Mouse (Mus musculus): ENCODE data around the gene Ino80e. TPM values are rescaled to one million over a fixed set of nuclear protein-coding genes. Genes with fewer than 3 reads are reported as not detected.

Gene Ino80e
- total and polyA plus RNA-seq, 3 experiments: 73.6 to 243 (median 73.9) TPM

DNA sequence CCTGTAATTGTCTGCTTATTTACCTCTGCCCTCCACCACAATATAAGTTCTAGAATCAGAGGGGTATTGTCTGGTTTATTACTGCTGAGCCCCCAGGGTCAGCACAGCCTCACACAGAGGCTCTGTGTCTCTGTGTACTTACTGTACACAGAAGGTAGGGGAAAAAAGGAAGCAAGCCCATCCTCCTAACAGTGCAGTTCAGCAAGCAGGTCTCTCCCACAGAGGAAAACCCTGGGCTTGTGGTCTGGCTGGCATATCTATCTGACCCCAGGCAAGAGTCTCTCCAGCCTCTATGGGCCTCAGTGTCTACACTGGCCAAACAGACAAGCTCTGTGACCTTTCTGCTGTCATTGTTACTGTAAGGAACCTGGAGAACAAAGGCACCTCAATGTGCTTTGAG, 58.4 kb downstream of the Ino80e start:
- peaks cover 0 to 17% of the 10 kb centered on the region in 2 experiments; a peak in 2 of 4 replicates for H3K4me1 ChIP-seq (ENCODE audit: control insufficient read depth in 1 of 2, insufficient read depth in 2 of 2)

DNA sequence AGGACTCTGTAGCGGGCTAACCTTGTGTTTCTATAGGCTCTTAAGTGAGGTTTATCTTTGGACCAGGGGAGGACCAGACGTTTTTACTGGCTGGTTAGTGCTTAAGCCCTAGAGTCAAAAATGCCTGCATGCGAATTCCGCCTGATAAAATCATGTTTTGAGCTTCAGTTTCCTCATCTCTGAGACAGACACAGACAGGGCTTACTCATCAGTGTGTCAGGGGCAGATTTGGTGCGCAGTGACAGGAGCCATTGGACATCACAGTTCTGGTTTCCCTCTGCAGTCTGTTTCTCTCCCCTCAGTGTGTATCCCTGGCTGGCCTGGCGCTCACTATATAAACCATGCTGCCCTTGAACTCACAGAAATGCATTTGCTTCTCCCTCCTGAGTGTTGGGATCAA, 59.0 kb downstream of the Ino80e start:
- no peak overlapping the region for H3K27ac ChIP-seq (ENCODE audit: insufficient read depth, low read depth)
- TF ChIP-seq POLR2A (IDR thresholded peaks at IDR 0.05; ENCODE audit: low read depth, low read length): no peak
- TF ChIP-seq ZKSCAN1 (IDR thresholded peaks at IDR 0.05; ENCODE audit: borderline replicate concordance, low read depth, low read length): no peak
- no peak for TF ChIP-seq MXI1 (IDR thresholded peaks at IDR 0.05; ENCODE audit: low read depth, low read length)
- TF ChIP-seq NELFE (IDR thresholded peaks at IDR 0.05; ENCODE audit: low read depth, low read length): no peak
- TF ChIP-seq USF1 (IDR thresholded peaks at IDR 0.05; ENCODE audit: low read depth, low read length): no peak
- no peak for TF ChIP-seq UBTF (IDR thresholded peaks at IDR 0.05; ENCODE audit: low read depth, low read length)
- TF ChIP-seq NRF1 (IDR thresholded peaks at IDR 0.05; ENCODE audit: low read depth, low read length): no peak
- TF ChIP-seq CHD2 (IDR thresholded peaks at IDR 0.05; ENCODE audit: low read length): no peak
- TF ChIP-seq ETS1 (conservative IDR thresholded peaks at IDR 0.05; ENCODE audit: low read depth, low read length): no peak
- TF ChIP-seq GABPA (IDR thresholded peaks at IDR 0.05; ENCODE audit: insufficient replicate concordance, low read depth, low read length): no peak
- TF ChIP-seq CTCF (conservative IDR thresholded peaks at IDR 0.05 in 1 of 2, IDR thresholded peaks at IDR 0.05 in 1 of 2; ENCODE audit: low read depth in 2 of 2, low read length in 2 of 2): no peak
- TF ChIP-seq MAZ (IDR thresholded peaks at IDR 0.05; ENCODE audit: low read depth, low read length): no peak
- no peak for TF ChIP-seq IRF4 (IDR thresholded peaks at IDR 0.05; ENCODE audit: low read depth, low read length)
- no peak for TF ChIP-seq CHD1 (IDR thresholded peaks at IDR 0.05; ENCODE audit: low read depth, low read length)
- no peak overlapping the region for H3K9ac ChIP-seq (ENCODE audit: insufficient read depth, low read depth)
- no peak for DNase-seq (ENCODE audit: extremely low read depth)
- H3K27me3 ChIP-seq (replicated peaks): no peaks in the 10 kb centered on the region
- no peaks in the 10 kb centered on the region for H3K9me3 ChIP-seq (replicated peaks; ENCODE audit: low read length)
- dilution Hi-C loops (cut with MboI; ENCODE audit: extremely low pct_ligation_motif_present, extremely low pct_unique_long_range_greater_than_20kb, low sequenced_read_pairs): no loop called here
- peaks cover 0 to 16% of the 10 kb centered on the region in 2 experiments; a peak in 2 of 4 replicates for H3K4me1 ChIP-seq (ENCODE audit: control insufficient read depth in 1 of 2, insufficient read depth in 2 of 2)
- H3K36me3 ChIP-seq (replicated peaks in 1 of 2; ENCODE audit: control insufficient read depth in 1 of 2, insufficient read depth in 1 of 2, low read length in 1 of 2): peaks cover 0 to 4% of the 10 kb centered on the region in 2 experiments
- in situ Hi-C loops (cut with MboI; ENCODE audit: low pct_ligation_motif_present, low pct_unique_long_range_greater_than_20kb, low sequenced_read_pairs): no loop called here
- H3K79me2 ChIP-seq (replicated peaks; ENCODE audit: control insufficient read depth, extremely low read depth, insufficient read depth, poor library complexity, severe bottlenecking): peaks cover 7% of the 10 kb centered on the region
- H3K4me3 ChIP-seq (replicated peaks in 1 of 3; ENCODE audit: low read depth in 2 of 3, low read length in 2 of 3, poor library complexity in 1 of 3): no peak overlapping the region
- H3K4me2 ChIP-seq (ENCODE audit: insufficient read depth, low read depth, poor library complexity, severe bottlenecking): no peak overlapping the region

More for the DNA sequence above, 58.4 kb downstream of the Ino80e start:
- Histone ChIP-seq H3K9ac (ENCODE audit: insufficient read depth, low read depth) (no peak overlapping the region), H3K9me3 (replicated peaks; ENCODE audit: low read length) (no peaks in the 10 kb centered on the region), H3K27ac (ENCODE audit: insufficient read depth, low read depth) (no peak overlapping the region), H3K36me3 (replicated peaks in 1 of 2; ENCODE audit: control insufficient read depth in 1 of 2, insufficient read depth in 1 of 2, low read length in 1 of 2) (peaks cover 0 to 4% of the 10 kb centered on the region in 2 experiments), H3K4me2 (ENCODE audit: insufficient read depth, low read depth, poor library complexity, severe bottlenecking) (no peak overlapping the region), H3K79me2 (replicated peaks; ENCODE audit: control insufficient read depth, extremely low read depth, insufficient read depth, poor library complexity, severe bottlenecking) (peaks cover 1% of the 10 kb centered on the region; the same call in 1 of the 2 replicates), H3K4me3 (replicated peaks in 1 of 3; ENCODE audit: low read depth in 2 of 3, low read length in 2 of 3, poor library complexity in 1 of 3) (no peak overlapping the region), H3K27me3 (replicated peaks) (no peaks in the 10 kb centered on the region)
- no peak for DNase-seq (ENCODE audit: extremely low read depth)
- in situ Hi-C loops (cut with MboI; ENCODE audit: low pct_ligation_motif_present, low pct_unique_long_range_greater_than_20kb, low sequenced_read_pairs): no loop called here
- TF ChIP-seq MAX (IDR thresholded peaks at IDR 0.05; ENCODE audit: low read length) (no peak), MEF2A (IDR thresholded peaks at IDR 0.05; ENCODE audit: borderline replicate concordance, low read depth, low read length) (no peak), POLR2A (IDR thresholded peaks at IDR 0.05; ENCODE audit: low read depth, low read length) (no peak), MAFK (IDR thresholded peaks at IDR 0.05; ENCODE audit: insufficient replicate concordance, low read length) (no peak), NRF1 (IDR thresholded peaks at IDR 0.05; ENCODE audit: low read depth, low read length) (no peak), POLR2AphosphoS2 (IDR thresholded peaks at IDR 0.05; ENCODE audit: low read depth, low read length) (no peak), ZNF384 (IDR thresholded peaks at IDR 0.05; ENCODE audit: low read depth, low read length) (no peak), KAT2A (IDR thresholded peaks at IDR 0.05; ENCODE audit: insufficient replicate concordance, low read length) (no peak), ZKSCAN1 (IDR thresholded peaks at IDR 0.05; ENCODE audit: borderline replicate concordance, low read depth, low read length) (no peak), RCOR1 (conservative IDR thresholded peaks at IDR 0.05; ENCODE audit: low read depth, low read length) (no peak), MYC (IDR thresholded peaks at IDR 0.05; ENCODE audit: low read depth, low read length) (no peak), SMC3 (IDR thresholded peaks at IDR 0.05; ENCODE audit: low read depth, low read length) (no peak), ZMIZ1 (IDR thresholded peaks at IDR 0.05; ENCODE audit: low read depth, low read length) (no peak), IRF4 (IDR thresholded peaks at IDR 0.05; ENCODE audit: low read depth, low read length) (no peak), PAX5 (IDR thresholded peaks at IDR 0.05; ENCODE audit: low read length) (no peak), ZC3H11A (IDR thresholded peaks at IDR 0.05; ENCODE audit: low read depth, low read length) (no peak), E2F4 (IDR thresholded peaks at IDR 0.05; ENCODE audit: insufficient replicate concordance, low read depth, low read length) (no peak), TBP (conservative IDR thresholded peaks at IDR 0.05; ENCODE audit: low read depth, low read length) (no peak), JUND (conservative IDR thresholded peaks at IDR 0.05; ENCODE audit: low read depth, low read length) (no peak)
- dilution Hi-C loops (cut with MboI; ENCODE audit: extremely low pct_ligation_motif_present, extremely low pct_unique_long_range_greater_than_20kb, low sequenced_read_pairs): no loop called here
